Mouse (Mus musculus): ENCODE data around the gene Ppfia2.

Gene Ppfia2

GRCm38 (mm10) chr10:106665221-106665620 is 195.1 kb downstream of the Ppfia2 start:
- in situ Hi-C loops (cut with MboI, MseI): no loop called here

GRCm38 (mm10) chr10:106670170-106670569 is 200.0 kb downstream of the Ppfia2 start:
- in situ Hi-C loops (cut with MboI, MseI): no loop called here

- in situ Hi-C loops (cut with MboI, MseI): no loop called here
Measured at GRCm38 (mm10) chr10:106681395-106681794, 211.3 kb downstream of the Ppfia2 start.

GRCm38 (mm10) chr10:106685519-106685918 is 215.4 kb downstream of the Ppfia2 start:
- in situ Hi-C loops (cut with MboI, MseI): no loop called here

- in situ Hi-C loops (cut with MboI, MseI): loop anchor here (10.0 kb wide), 1 partner anchor 475 kb away; no protein-coding TSS in a partner anchor
Measured at GRCm38 (mm10) chr10:106719936-106720335, 249.8 kb downstream of the Ppfia2 start.

GRCm38 (mm10) chr10:106732265-106732664 is 262.1 kb downstream of the Ppfia2 start:
- in situ Hi-C loops (cut with MboI, MseI): no loop called here

GRCm38 (mm10) chr10:106736230-106737063 is 266.3 kb downstream of the Ppfia2 start:
- in situ Hi-C loops (cut with MboI, MseI): no loop called here

GRCm38 (mm10) chr10:106738190-106738589 is 268.1 kb downstream of the Ppfia2 start:
- in situ Hi-C loops (cut with MboI, MseI): no loop called here

GRCm38 (mm10) chr10:106744966-106745365 is 274.8 kb downstream of the Ppfia2 start:
- in situ Hi-C loops (cut with MboI, MseI): no loop called here

- in situ Hi-C loops (cut with MboI, MseI): loop anchor here (10.0 kb wide), 1 partner anchor 1104 kb away; no protein-coding TSS in a partner anchor
Measured at GRCm38 (mm10) chr10:106761061-106761460, 290.9 kb downstream of the Ppfia2 start.

GRCm38 (mm10) chr10:106763785-106764184 is 293.6 kb downstream of the Ppfia2 start:
- in situ Hi-C loops (cut with MboI, MseI): loop anchor here (10.0 kb wide), 1 partner anchor 1101 kb away; no protein-coding TSS in a partner anchor

GRCm38 (mm10) chr10:106775571-106775970 is 305.4 kb downstream of the Ppfia2 start:
- in situ Hi-C loops (cut with MboI, MseI): no loop called here

- in situ Hi-C loops (cut with MboI, MseI): no loop called here
Measured at GRCm38 (mm10) chr10:106815447-106815846, 345.3 kb downstream of the Ppfia2 start.

GRCm38 (mm10) chr10:106818381-106818780 is 348.2 kb downstream of the Ppfia2 start:
- in situ Hi-C loops (cut with MboI, MseI): no loop called here

GRCm38 (mm10) chr10:106824215-106824614 is 354.1 kb downstream of the Ppfia2 start:
- in situ Hi-C loops (cut with MboI, MseI): no loop called here

GRCm38 (mm10) chr10:106838476-106838875 is 368.3 kb downstream of the Ppfia2 start:
- in situ Hi-C loops (cut with MboI, MseI): no loop called here

GRCm38 (mm10) chr10:106858106-106858505 is 388.0 kb downstream of the Ppfia2 start:
- in situ Hi-C loops (cut with MboI, MseI): no loop called here

GRCm38 (mm10) chr10:106870233-106870632 is 400.1 kb downstream of the Ppfia2 start:
- in situ Hi-C loops (cut with MboI, MseI): no loop called here

GRCm38 (mm10) chr10:106871847-106872246 is 401.7 kb downstream of the Ppfia2 start:
- in situ Hi-C loops (cut with MboI, MseI): no loop called here

- in situ Hi-C loops (cut with MboI, MseI): no loop called here
Measured at GRCm38 (mm10) chr10:106872714-106873113, 402.6 kb downstream of the Ppfia2 start.

- in situ Hi-C loops (cut with MboI, MseI): no loop called here
Measured at GRCm38 (mm10) chr10:106881330-106881729, 411.2 kb downstream of the Ppfia2 start.

- in situ Hi-C loops (cut with MboI, MseI): no loop called here
Measured at GRCm38 (mm10) chr10:106896351-106896750, 426.2 kb downstream of the Ppfia2 start.

GRCm38 (mm10) chr10:106910108-106910507 is 440.0 kb downstream of the Ppfia2 start:
- in situ Hi-C loops (cut with MboI, MseI): no loop called here

All from T-helper 2 cell (primary cell).